Mouse (Mus musculus) adrenal gland, adult (tissue): ENCODE measurements around the gene Pank4.
A peak's percentile ranks its signal among the peaks of the same experiment; 100 is the strongest.

Experiments
- DNase-seq, 2 experiments: peaks; one replicate each; pipeline ENCODE4 v3.0.0; 2022 to 2023; ENCODE audit warnings: low spot score in 1 of 2; ENCODE audit not compliant: inconsistent age in 2 of 2

Gene Pank4

GRCm38 (mm10) chr4:154943323-154944039, 20.4 kb upstream of the Pank4 start:
- DNase-seq, result no peak

- peak; percentile 82 to 92 for DNase-seq
These were observed 19.8 kb upstream of the Pank4 start for GRCm38 (mm10) chr4:154944121-154944590.

GRCm38 (mm10) chr4:154946319-154946718, 17.6 kb upstream of the Pank4 start:
- peak; percentile 71 to 89 for DNase-seq

GRCm38 (mm10) chr4:154948066-154948939, 15.6 kb upstream of the Pank4 start:
- DNase-seq, result no peak

- DNase-seq, result no peak
These were observed 14.9 kb upstream of the Pank4 start for GRCm38 (mm10) chr4:154948940-154949588.

GRCm38 (mm10) chr4:154949589-154949982, 14.3 kb upstream of the Pank4 start:
- DNase-seq, result no peak

- no peak for DNase-seq
These were observed 11.3 kb upstream of the Pank4 start for GRCm38 (mm10) chr4:154952461-154953241.

GRCm38 (mm10) chr4:154956604-154957003, 7.3 kb upstream of the Pank4 start:
- DNase-seq, result no peak

GRCm38 (mm10) chr4:154957289-154957993, 6.5 kb upstream of the Pank4 start:
- DNase-seq, result no peak

- DNase-seq, result no peak
These were observed 5.8 kb upstream of the Pank4 start for GRCm38 (mm10) chr4:154958171-154958570.

- no peak for DNase-seq
These were observed 5.3 kb upstream of the Pank4 start for GRCm38 (mm10) chr4:154958621-154959020.

- no peak for DNase-seq
These were observed 3.8 kb upstream of the Pank4 start for GRCm38 (mm10) chr4:154960021-154960689.

- no peak for DNase-seq
These were observed 3.2 kb upstream of the Pank4 start, which contains the start of gene Hes5 for GRCm38 (mm10) chr4:154960690-154961225. TSS of gene Hes5 (plus strand) at chr4:154960923.

GRCm38 (mm10) chr4:154961226-154961738, 2.6 kb upstream of the Pank4 start:
- DNase-seq, result peak; percentile 42 to 74

- no peak for DNase-seq
These were observed 2.0 kb upstream of the Pank4 start for GRCm38 (mm10) chr4:154961911-154962310.

- no peak for DNase-seq
These were observed 1.2 kb upstream of the Pank4 start for GRCm38 (mm10) chr4:154962683-154963082.

GRCm38 (mm10) chr4:154963190-154963836, 610 bp upstream of the Pank4 start:
- DNase-seq, result no peak

- DNase-seq, result peak in 1 of 2 experiments; percentile 56
These were observed 785 bp downstream of the Pank4 start for GRCm38 (mm10) chr4:154964581-154965235.
